Mouse (Mus musculus) urinary bladder, postnatal 4 days (tissue): ENCODE measurements around the gene Poldip3.

Experiments
- DNase-seq, 2 experiments: peaks; one replicate each; pipeline ENCODE4 v3.0.0; 2021 to 2022; ENCODE audit warnings: low spot score in 2 of 2

The Poldip3 gene

DNA sequence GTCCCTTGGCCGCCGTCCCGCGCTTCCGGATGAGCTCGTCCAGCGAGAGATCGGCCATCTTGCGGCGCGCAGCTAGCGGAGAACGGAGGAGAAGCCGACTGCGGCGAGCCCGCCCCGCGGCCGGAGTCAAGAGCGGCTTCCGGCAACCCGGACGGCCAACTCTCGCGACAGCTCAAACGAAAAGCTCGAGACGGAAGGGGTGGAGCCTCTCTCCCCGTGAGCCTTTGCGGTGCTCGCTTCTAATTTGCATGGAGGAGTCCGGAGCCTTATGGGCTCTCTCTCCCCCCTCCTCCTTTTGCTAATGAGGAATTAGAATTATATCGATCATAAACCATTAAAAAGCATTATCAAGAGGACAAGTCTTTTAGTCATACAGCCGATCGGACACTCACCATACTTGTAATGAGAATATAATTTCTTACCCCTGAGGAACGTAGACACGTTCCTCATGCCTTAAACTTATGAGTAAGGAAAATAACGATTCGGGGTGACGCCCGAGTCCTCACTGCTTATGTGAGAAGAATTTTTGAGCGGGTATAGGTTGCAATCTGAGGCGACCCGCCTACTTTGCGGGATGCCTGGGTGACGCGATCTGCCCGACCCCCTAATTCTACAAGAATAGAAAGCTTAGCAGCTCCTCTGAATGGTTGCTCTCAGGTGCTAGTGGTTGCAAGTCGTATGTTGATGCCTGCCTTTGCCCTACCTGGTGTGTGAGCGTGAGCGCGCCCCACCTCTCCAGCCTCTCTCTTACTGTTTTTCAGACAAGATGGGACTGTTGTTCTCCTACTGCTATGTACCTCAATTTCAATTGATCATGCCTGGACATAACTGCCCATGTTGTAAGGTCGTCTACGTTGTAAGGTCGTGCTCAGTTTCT lies at the start of gene Poldip3:
Gene Poldip3, minus strand, starts transcription at position 189 of the 877 bp plus-strand sequence.
- peak; percentile 96 to 98 for DNase-seq

DNA sequence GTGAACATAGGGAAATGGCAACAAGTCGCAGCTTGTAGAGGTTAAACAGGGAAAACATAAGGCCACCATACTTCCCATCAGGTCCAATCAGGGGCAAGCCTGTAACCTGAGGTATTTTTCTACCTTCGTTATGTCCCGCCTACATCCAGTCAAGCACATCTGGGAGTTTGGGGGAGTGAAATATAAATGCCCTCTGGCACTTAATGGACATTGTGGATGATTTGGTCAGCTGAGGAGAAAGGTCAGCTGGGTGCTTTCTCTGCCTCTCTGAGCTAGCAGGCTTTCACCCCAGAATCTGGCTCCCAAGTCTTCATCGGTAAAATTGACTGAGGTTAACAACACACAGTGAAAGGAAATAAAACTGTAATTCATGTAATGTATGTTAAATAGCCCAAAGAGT lies 44.2 kb upstream of the Poldip3 start:
- DNase-seq, result no peak

DNA sequence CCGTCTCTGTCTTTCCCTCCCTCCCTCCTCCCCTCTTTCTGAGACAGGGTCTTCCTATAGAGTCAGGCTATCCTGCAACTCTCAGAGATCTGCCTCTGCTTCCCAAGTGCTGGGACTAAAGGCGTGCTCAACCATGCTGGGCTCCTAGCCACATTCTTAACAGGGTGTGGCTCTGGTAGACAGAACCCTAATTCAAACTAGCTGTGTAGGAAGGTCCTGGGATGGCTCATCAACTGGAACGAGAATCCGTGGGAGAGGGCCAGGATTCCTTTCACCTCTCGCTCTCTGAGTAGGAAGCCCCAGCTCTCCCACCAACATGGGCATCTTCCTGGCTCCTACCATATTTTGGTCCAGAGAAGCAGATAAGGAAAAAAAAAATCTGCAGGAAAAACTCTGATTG lies 33.2 kb upstream of the Poldip3 start:
- no peak for DNase-seq

DNA sequence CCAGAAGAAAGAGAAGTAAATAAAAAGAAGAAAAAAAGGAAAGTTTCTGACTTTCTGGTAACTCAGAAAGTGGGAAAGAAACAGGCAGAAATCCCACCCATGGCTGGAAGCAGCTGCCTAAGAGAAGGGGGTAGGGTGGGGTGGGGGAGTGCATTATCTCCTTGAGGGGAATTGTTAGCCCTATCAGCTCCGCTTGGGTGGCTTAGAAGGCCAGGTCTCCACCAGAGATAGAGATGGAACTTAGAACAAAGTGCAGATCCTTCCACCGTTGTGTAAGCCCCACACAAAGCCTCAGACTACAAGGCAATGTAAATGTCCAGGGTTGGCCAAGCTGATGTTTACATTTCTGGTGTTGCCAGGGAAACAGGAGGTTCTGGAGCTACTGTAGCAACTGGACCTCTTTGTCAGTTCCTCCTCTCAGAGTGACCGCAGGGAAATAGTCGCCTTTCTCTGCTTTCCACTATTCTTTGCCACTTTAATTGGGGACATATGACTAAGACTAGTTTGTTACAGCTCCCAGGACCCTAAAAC lies 32.7 kb upstream of the Poldip3 start:
- no peak for DNase-seq

DNA sequence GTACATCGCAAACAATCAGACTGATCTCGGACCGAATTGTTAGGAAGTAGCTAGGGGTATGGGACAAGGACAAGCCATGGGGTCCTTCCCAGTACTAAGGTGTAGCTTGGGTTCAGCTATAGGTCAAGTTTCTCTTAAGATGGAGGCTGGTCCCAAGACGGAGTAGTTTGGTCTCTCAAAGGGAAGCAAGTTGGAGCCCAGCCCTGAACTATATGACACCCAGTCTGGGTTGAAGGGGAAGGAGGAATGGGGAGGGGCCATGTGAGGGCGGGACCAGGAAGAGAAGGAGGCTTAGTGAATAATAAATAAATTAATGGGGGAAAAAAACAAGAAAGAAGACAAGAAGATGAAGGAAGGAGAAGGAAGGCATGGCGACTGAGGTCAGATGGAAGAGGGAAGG lies 30.8 kb upstream of the Poldip3 start:
- no peak for DNase-seq

DNA sequence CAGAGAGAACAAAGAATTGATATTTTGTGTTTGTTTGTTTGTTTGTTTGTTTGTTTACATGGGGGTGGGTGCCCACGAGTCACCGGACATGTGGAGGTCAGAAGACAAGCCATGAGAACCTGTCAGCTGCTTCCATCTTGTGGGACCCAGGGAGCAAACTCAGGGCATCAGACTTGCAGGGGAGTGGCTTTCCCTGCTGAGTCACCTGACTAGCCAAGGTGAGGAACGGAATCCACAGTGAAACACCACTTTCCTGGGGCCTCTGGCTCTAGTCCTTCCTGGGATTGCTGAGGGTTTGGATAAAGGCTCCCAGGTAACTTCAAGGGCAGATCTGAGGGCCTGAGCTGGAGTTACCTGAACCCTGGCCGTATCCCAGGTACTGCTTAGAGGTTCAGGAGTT lies 27.5 kb upstream of the Poldip3 start:
- DNase-seq, result no peak

DNA sequence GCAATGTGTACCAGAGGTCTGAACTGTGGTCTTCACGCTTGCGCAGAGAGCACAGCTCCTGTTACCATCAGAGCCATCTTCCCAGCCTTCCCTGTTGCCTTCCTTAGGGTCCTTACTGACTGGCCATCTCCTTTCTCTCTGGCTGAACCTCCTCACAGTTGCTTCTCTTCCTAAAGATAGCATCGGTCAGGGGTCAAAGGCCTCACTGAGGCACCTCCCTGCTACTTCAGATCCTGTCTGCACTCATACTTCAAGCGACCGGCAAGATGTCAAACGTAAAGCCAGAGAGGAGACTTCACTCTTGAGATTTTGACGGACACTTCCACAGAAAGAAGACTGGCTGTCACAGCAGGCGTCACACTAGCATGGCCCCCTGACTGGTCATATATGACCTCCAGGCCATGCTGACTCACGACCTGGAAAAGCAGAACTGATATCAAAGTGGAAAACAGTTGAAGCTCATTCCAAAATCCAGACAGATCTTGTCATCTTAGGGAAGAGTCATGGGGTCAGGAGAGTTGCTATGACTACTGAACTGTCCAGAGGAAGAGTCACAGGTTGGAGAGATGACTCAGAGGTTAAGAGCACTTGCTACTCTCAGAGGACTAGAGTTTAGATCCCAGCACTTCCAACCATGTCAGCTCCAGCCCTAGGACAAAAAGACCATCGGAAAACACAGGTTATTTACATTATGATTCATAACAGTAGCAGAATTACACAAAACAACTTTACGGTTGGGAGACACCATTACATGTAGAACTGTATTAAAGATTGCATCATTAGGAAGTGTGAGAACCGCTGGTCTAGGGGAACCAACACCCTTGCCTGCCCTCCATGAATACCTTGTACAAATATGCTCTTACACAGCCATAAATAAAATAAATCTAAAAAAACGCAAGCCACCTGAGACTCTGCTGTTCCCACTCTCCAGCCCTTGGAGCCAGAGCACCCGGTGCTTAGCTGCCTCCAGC lies 25.0 kb upstream of the Poldip3 start:
- no peak for DNase-seq

DNA sequence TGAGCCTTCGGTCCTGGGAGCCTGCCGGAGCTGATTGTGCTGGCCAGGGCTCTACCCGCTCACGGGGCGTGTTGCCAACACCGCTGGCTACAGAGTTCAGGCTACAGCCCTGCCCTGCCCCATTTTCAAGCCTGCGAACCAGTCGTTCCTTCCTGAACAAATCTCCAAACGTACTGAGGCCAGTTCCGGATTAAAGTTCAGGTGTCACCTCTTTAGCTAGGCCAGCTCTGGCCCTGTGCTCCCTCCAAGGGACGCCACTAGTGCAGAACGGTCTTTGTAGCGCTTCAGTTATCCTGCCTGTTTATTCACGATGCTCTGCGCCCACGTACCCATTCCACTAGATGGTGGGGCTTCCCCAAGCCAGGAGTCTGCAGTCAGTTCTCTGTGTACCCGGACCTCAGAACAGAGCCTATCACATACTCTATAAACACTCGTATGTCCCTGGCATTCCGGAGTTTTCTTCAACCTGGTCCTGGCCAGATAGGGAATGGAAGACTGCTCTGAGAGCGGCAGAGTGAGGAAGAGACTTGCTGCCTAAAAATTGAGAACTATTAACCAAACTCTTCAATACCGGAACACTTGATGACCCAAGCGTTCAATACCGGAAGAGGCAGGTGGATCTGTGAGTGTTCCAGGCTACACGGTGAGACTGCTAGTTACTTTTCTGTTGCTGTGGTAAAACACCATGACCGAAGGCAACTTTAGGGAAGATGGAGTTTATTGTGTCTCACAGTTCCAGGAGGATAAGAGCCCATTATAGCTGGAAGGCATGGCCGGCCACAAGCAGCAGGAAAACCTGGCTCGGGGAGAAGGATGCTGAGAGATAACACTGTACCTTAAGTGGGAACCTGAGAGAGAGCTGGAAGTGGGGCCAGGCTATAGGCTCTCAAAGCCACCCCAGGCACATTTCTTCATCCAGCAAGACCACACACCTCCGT lies 23.6 kb upstream of the Poldip3 start, which contains the start of gene Cyb5r3:
Gene Cyb5r3, minus strand, starts transcription at position 101 of the 938 bp plus-strand sequence.
- DNase-seq, result no peak

DNA sequence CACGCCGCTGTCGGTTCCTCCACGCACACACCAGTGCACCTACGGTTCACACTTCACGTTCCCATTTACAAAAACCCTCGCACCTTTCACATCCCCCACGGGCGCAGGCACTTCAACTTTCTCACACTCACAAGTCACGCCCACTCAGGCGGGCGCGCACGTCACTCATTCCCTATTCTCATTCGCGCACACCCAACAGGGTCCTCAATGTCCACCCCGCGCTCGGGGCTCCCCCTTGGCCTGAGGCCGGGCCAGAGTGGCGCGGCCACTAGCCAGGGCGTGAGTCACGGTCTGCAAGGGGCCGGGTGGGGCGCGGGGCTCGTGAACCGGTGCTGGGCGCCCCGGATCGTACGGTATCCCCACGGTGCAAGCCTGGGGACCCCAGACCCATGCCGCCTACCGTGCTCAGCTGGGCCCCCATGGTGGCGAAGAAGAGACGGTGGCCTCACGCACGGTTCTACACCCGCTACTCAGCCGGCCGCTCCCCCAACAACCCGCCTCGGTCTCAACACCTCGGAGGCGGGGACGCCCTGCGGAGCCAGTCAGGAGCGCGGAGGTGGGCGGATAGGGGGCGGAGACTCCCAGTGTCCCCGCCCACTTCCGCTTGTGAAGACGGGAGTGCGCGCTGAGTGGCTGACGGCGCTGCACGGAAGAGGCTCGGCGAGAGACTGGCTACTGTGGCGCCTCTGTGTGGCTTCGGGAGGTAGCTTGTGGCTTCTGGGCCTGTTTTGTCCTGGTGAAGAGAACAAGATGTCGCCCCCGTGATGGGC lies 22.7 kb upstream of the Poldip3 start:
- DNase-seq, result peak; percentile 96 to 97

DNA sequence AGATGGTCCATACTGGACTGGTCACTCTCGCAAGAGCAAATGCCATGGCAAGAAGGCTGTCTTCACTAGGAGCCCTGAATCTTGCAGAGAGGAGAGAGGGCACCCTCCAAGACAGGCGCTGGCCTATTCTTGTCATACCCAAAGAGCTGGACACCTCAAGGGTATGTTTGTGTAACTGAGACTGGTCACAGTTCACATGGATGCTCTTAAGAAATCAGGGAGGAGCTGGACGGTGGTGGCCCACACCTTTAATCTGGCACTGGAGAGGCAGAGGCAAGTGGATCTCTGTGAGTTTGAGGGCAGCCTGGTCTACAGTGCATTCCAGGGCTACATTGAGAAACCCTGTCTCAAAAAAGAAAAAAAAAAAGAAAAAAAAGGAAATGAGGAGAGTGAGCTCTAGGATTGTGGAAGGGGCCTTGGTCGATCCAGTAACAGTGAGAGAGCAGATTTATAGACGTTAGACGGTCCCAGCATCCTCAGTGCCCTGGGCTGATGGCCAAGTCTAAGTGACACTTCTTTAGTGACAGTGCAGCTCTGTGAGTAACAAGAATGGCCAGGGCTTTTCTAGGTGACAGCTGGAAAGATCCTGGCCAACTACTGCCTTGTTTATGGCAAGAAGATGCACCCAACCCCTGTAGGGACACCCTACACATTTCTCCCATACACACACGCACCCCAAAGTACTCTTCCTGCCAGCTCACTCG lies 21.9 kb upstream of the Poldip3 start:
- no peak for DNase-seq

DNA sequence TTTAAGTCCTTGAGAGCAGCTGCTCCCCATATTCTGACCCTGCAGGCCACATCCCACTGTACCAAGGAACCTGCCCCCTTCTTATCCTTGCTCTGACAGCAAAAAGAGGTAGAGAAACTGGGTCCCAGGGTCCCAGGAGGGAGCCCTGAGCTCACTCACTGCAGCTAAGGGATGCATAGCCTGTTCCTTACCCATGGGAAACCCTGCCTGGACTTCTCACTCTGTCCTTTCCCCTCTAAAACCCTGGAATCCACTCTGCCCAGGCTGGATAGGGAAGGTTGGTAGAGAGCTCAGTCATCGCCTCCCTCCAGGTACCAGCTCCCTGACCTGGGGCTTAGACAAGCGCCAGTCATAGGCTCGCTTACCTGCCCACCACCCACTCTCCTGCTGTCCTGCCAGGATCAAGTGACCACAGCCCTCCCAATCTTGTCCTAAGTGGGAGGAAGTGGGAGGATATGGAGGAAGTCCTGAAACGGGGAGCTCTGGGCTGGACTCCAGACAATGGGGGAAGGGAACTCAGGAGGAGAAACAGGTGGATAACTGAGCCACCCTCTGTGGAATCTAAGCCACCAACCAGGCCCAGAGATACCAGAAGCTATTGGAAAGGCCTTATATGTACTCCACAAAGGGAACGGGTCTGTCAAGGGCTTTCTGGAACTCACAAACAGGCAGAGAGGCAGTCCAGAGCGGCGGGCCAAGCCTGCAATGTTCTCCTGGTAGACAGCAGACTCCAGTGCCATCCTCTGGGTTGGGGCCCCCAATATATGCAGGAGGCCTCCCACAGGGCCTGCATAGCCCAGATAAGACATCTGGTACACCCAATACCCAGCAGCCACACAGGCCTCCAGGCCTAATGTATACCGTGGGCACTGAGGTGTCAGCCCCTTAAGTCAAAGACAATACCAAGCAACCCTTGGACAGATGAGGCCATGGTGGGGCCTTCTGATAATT lies 20.9 kb upstream of the Poldip3 start:
- DNase-seq, result no peak

DNA sequence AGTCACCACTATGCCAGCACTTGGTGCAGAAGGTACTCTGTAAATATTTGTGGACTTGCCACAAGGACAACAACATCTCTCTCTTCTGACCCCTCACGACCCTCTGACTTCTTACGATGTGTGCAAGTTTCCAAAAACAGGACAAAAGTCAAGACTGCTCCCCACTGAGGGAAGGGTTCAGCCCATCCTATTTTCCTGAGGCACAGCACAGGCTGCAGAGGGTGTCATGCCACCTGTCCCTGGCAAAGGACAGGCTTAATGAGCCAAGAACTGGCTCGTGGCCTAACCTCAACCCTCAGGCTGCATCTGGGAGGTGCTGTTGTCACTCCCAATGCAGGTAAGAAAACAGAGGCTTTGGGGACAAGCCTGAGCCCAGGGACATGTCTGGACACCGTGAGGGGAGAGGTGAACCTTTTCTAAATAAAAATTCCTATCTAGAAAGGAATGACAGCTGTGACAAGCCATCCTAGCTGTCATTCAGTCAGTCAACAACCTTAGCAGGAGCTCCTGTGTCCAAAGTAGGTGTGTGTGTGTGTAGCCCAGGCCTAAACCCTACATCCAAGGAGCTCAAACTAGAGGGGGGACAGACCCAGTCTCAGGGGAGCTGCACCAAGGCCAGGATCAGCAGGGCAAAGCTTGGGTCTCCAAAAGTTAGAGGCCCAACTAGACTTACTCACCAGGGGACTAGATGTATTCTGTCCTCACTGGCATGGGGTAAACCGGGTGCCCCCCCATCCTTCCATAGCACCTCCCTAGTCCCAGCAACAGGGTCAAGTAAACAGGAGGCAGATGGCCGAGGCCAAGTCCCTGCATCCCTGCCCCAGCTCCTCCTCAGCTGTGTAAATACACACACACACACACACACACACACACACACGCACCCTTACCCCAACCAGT lies 19.9 kb upstream of the Poldip3 start:
- DNase-seq, result no peak

DNA sequence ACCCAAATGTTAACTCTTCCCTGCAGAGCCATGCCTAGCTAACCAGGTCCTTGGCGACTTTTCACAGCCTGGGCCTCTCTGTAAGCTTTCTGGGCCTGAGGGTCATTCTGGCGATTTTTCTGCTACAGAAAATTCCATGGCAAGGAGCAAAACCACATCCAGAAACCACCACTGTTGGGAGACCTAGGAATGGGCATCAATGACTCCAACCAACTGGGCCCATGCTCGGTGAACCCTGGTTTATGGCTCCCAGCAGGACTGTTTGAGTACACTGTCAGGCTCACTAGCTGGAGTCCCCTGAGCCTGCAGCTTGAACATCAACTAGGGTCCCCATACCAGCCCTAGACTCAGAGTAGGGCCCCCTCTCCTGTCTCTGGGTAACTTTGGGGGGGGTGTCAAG lies 19.1 kb upstream of the Poldip3 start:
- no peak for DNase-seq

DNA sequence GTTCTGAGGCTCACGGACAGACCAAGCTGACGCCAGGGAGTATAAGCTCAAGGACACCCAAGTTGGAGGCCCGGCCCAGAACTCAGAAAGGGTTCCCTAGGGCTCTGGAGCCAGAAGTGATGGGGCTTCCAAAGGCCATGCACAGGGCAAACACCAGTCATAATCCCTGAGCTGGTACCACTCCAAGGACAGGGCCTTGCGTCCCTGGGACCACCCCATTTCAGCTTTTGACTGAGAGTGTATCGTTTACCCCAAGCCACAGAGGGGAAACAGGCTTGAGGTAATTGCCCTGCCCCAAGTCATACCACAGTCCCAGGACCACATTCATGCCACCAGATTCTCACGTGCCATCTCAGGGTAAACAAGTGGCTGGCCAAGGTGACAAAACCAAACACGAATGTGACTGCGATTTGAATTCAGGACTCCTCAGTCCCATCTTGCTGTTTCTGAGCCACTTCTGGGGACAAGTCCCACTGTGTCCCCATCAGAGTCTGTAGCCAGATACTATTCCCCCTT lies 18.4 kb upstream of the Poldip3 start:
- DNase-seq, result no peak

DNA sequence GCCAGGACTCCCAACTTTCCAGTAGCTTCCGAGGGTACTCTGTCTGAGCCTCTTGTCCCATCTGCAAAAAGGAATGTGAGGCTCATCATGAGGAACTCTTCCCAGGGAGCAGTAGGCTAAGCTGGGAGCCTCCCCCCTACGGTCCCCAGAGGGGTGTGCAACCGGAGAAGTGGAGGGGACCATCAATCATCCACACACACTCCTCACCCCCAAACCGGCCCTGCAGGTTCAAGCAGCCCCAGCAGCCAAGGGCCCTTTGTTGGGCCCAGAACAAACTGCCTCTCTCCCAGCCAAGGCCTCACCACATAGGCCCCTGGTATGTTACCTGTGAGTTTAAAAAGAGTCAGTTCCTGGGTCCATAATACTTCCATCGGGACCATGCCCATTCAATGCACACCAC lies 17.9 kb upstream of the Poldip3 start:
- DNase-seq, result peak in 1 of 2 experiments; percentile 71

DNA sequence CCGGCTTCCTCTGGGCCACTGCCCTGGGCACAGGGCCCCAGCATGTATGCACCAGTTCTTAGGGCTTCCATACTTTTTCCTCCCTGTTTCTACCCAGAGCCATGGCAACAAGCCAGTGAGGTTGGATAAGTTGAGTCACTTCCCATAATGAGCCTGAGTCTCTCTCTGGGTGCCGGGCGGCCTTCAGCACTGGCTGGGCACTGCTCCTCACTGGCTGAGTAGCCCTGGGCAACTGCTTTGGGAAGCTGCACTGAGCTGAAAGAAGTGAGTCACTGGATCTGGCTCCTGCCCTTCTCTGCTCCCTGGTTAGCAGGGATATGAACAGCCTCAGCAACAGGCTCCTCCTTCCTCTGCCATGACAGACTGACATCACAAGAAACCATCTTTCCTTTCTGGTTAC lies 17.5 kb upstream of the Poldip3 start:
- no peak for DNase-seq
